Mouse (Mus musculus): ENCODE results near the gene Dnajb14.

DNA sequence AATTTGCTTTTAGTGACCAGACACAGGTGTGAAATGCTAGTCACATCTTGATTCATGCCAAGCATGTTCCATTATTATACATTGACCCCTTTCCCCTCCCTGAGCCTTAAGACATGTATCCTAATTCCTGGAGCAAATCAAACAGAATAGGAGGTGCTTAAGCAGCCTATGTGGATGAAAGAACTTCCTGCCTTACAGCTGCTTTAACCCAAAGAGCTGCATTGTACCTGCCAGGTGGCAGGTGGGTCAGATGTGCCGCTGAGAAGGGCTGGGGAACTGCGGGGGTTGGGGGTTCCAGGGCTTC, 390 bp upstream of the Dnajb14 start:
- TF ChIP-seq GATA1 (IDR thresholded peaks at IDR 0.05; ENCODE audit: borderline replicate concordance, low read length), result no peak
- no peak for TF ChIP-seq FLI1 (IDR thresholded peaks at IDR 0.05; ENCODE audit: low read length)

Measured in megakaryocyte, embryonic 14.5 days (primary cell).